Mouse (Mus musculus) MEL (cell line): ENCODE data around the gene Med27. TPM values are rescaled to one million over a fixed set of nuclear protein-coding genes. Genes with fewer than 3 reads are reported as not detected.

Experiments used
- DNase-seq: peaks from one replicate; pipeline ENCODE4 v3.0.0; 2011; ENCODE audit warnings: low read depth, low spot score
- H3K27ac ChIP-seq: 2 replicates; pipeline ENCODE4 v1.5.1; 2012; ENCODE audit warnings: low read depth, mild to moderate bottlenecking, control low read depth, low read length, moderate library complexity; ENCODE audit not compliant: control insufficient read depth
- H3K27me3 ChIP-seq, 2 experiments: fragments of 150-350 bp in 1 of 2; sonication (generic) in 1 of 2; 2 replicates each; pipeline ENCODE4 v1.6.1; 2012; ENCODE audit warnings: low read length in 2 of 2, mild to moderate bottlenecking in 2 of 2, improper control_type of control experiment in 1 of 2, moderate library complexity in 1 of 2; ENCODE audit not compliant: insufficient read depth in 2 of 2, control insufficient read depth in 1 of 2
- H3K36me3 ChIP-seq, 2 experiments: 2 replicates each; pipeline ENCODE4 v1.6.1; 2012 to 2014; ENCODE audit warnings: low read length in 2 of 2, improper control_type of control experiment in 1 of 2, inconsistent platforms in 1 of 2, mild to moderate bottlenecking in 1 of 2; ENCODE audit not compliant: insufficient read depth in 2 of 2, control insufficient read depth in 1 of 2
- H3K4me1 ChIP-seq, 2 experiments: fragments of 150-350 bp in 1 of 2; sonication (generic) in 1 of 2; 2 replicates each; pipeline ENCODE4 v1.6.1; 2012; ENCODE audit warnings: low read length in 2 of 2, improper control_type of control experiment in 1 of 2, mild to moderate bottlenecking in 1 of 2; ENCODE audit not compliant: insufficient read depth in 2 of 2, control insufficient read depth in 1 of 2
- H3K4me3 ChIP-seq, 2 experiments: fragments of 150-350 bp in 1 of 2; sonication (generic) in 1 of 2; 2 replicates each; pipeline ENCODE4 v1.5.1; 2012; ENCODE audit warnings: low read depth in 2 of 2, low read length in 2 of 2, mild to moderate bottlenecking in 2 of 2, moderate library complexity in 2 of 2, control low read depth in 1 of 2, improper control_type of control experiment in 1 of 2; ENCODE audit not compliant: control insufficient read depth in 1 of 2, insufficient read depth in 1 of 2
- H3K79me2 ChIP-seq: 2 replicates; pipeline ENCODE4 v1.6.1; 2012; ENCODE audit warnings: mild to moderate bottlenecking, low read length, moderate library complexity; ENCODE audit not compliant: control insufficient read depth, poor library complexity, insufficient read depth
- H3K9ac ChIP-seq: 2 replicates; pipeline ENCODE4 v1.6.1; 2012; ENCODE audit warnings: low read depth, mild to moderate bottlenecking, control low read depth, low read length, moderate library complexity; ENCODE audit not compliant: control insufficient read depth, poor library complexity, severe bottlenecking
- H3K9me3 ChIP-seq: fragments of 150-350 bp; sonication (generic); replicated peaks from 2 replicates; pipeline ENCODE4 v1.6.1; 2012; ENCODE audit warnings: mild to moderate bottlenecking, low read length, improper control_type of control experiment, moderate library complexity; ENCODE audit not compliant: insufficient read depth
- BHLHE40 ChIP-seq: IDR thresholded peaks from 2 replicates; pipeline ENCODE4 v1.6.1; 2012; ENCODE audit warnings: low read depth, mild to moderate bottlenecking, inconsistent platforms, low read length, improper control_type of control experiment, borderline replicate concordance
- CHD1 ChIP-seq: IDR thresholded peaks from 2 replicates; pipeline ENCODE4 v1.6.1; 2012; ENCODE audit warnings: low read depth, mild to moderate bottlenecking, inconsistent platforms, low read length, improper control_type of control experiment
- CHD2 ChIP-seq: IDR thresholded peaks from 2 replicates; pipeline ENCODE4 v1.6.1; 2011; ENCODE audit warnings: low read length, improper control_type of control experiment
- E2F4 ChIP-seq: IDR thresholded peaks from 2 replicates; pipeline ENCODE4 v1.6.1; 2011; ENCODE audit warnings: low read depth, low read length, improper control_type of control experiment, borderline replicate concordance
- EP300 ChIP-seq, 2 experiments: IDR thresholded peaks; 2 replicates each; pipeline ENCODE4 v1.6.1; 2011; ENCODE audit warnings: improper control_type of control experiment in 2 of 2, low read length in 2 of 2, low read depth in 1 of 2, mild to moderate bottlenecking in 1 of 2
- ETS1 ChIP-seq: IDR thresholded peaks from 2 replicates; pipeline ENCODE4 v1.6.1; 2012; ENCODE audit warnings: low read depth, mild to moderate bottlenecking, inconsistent platforms, low read length, improper control_type of control experiment, moderate library complexity
- GABPA ChIP-seq: IDR thresholded peaks from 2 replicates; pipeline ENCODE4 v1.6.1; 2012; ENCODE audit warnings: low read depth, mild to moderate bottlenecking, inconsistent platforms, low read length, improper control_type of control experiment, moderate library complexity
- GATA1 ChIP-seq: IDR thresholded peaks from 2 replicates; pipeline ENCODE4 v1.6.1; 2011; ENCODE audit warnings: low read depth, low read length, improper control_type of control experiment
- HCFC1 ChIP-seq: IDR thresholded peaks from 2 replicates; pipeline ENCODE4 v1.6.1; 2012; ENCODE audit warnings: low read depth, mild to moderate bottlenecking, inconsistent platforms, low read length, improper control_type of control experiment, moderate library complexity
- JUND ChIP-seq: IDR thresholded peaks from 2 replicates; pipeline ENCODE4 v1.6.1; 2011; ENCODE audit warnings: low read depth, mild to moderate bottlenecking, improper control_type of control experiment, low read length
- KAT2A ChIP-seq: conservative IDR thresholded peaks from 2 replicates; pipeline ENCODE4 v1.6.1; 2012; ENCODE audit warnings: low read depth, low read length, improper control_type of control experiment, inconsistent platforms
- MAX ChIP-seq: IDR thresholded peaks from 2 replicates; pipeline ENCODE4 v1.6.1; 2011; ENCODE audit warnings: low read length, improper control_type of control experiment
- MEF2A ChIP-seq: IDR thresholded peaks from 2 replicates; pipeline ENCODE4 v1.6.1; 2014; ENCODE audit warnings: low read depth, mild to moderate bottlenecking, inconsistent platforms, low read length, improper control_type of control experiment; ENCODE audit not compliant: poor library complexity, insufficient replicate concordance, severe bottlenecking; ENCODE audit errors: extremely low read depth
- MXI1 ChIP-seq: IDR thresholded peaks from 2 replicates; pipeline ENCODE4 v1.6.1; 2011; ENCODE audit warnings: mild to moderate bottlenecking, low read depth, low read length, improper control_type of control experiment
- MYB ChIP-seq: IDR thresholded peaks from 2 replicates; pipeline ENCODE4 v1.6.1; 2011; ENCODE audit warnings: mild to moderate bottlenecking, low read depth, low read length, improper control_type of control experiment
- MYC ChIP-seq: IDR thresholded peaks from 2 replicates; pipeline ENCODE4 v1.6.1; 2011; ENCODE audit warnings: low read depth, mild to moderate bottlenecking, low read length, improper control_type of control experiment, moderate library complexity
- NELFE ChIP-seq: IDR thresholded peaks from 2 replicates; pipeline ENCODE4 v1.6.1; 2011; ENCODE audit warnings: low read depth, low read length, improper control_type of control experiment
- NRF1 ChIP-seq: IDR thresholded peaks from 2 replicates; pipeline ENCODE4 v1.6.1; 2014; ENCODE audit warnings: low read depth, mild to moderate bottlenecking, inconsistent platforms, low read length, improper control_type of control experiment, moderate library complexity; ENCODE audit not compliant: poor library complexity, insufficient read depth, severe bottlenecking
- POLR2A ChIP-seq, 2 experiments: IDR thresholded peaks; 2 replicates each; pipeline ENCODE4 v1.6.1; 2011 to 2012; ENCODE audit warnings: low read length in 2 of 2, mild to moderate bottlenecking in 2 of 2, control low read depth in 1 of 2, improper control_type of control experiment in 1 of 2, low read depth in 1 of 2, moderate library complexity in 1 of 2; ENCODE audit not compliant: control insufficient read depth in 1 of 2, insufficient read depth in 1 of 2, poor library complexity in 1 of 2
- POLR2AphosphoS2 ChIP-seq: IDR thresholded peaks from 2 replicates; pipeline ENCODE4 v1.6.1; 2011; ENCODE audit warnings: low read length, improper control_type of control experiment
- POLR2AphosphoS5 ChIP-seq: IDR thresholded peaks from 2 replicates; pipeline ENCODE4 v1.6.1; 2012; ENCODE audit warnings: low read depth, borderline replicate concordance, mild to moderate bottlenecking, inconsistent platforms, low read length, moderate library complexity, mixed read lengths
- RAD21 ChIP-seq: IDR thresholded peaks from 2 replicates; pipeline ENCODE4 v1.6.1; 2011; ENCODE audit warnings: mild to moderate bottlenecking, low read depth, low read length, improper control_type of control experiment
- RCOR1 ChIP-seq: IDR thresholded peaks from 2 replicates; pipeline ENCODE4 v1.6.1; 2012; ENCODE audit warnings: low read depth, mild to moderate bottlenecking, inconsistent platforms, low read length, improper control_type of control experiment
- SIN3A ChIP-seq: IDR thresholded peaks from 2 replicates; pipeline ENCODE4 v1.6.1; 2012; ENCODE audit warnings: low read length, improper control_type of control experiment, inconsistent platforms
- SMC3 ChIP-seq: IDR thresholded peaks from 2 replicates; pipeline ENCODE4 v1.6.1; 2011; ENCODE audit warnings: low read depth, low read length, improper control_type of control experiment
- TAL1 ChIP-seq: IDR thresholded peaks from 2 replicates; pipeline ENCODE4 v1.6.1; 2012; ENCODE audit warnings: mild to moderate bottlenecking, inconsistent platforms, low read length, moderate library complexity, mixed read lengths
- TCF12 ChIP-seq: IDR thresholded peaks from 2 replicates; pipeline ENCODE4 v1.6.1; 2014; ENCODE audit warnings: low read depth, mild to moderate bottlenecking, inconsistent platforms, low read length, improper control_type of control experiment, moderate library complexity
- UBTF ChIP-seq: IDR thresholded peaks from 2 replicates; pipeline ENCODE4 v1.6.1; 2012; ENCODE audit warnings: low read depth, mild to moderate bottlenecking, inconsistent platforms, low read length, improper control_type of control experiment, moderate library complexity, borderline replicate concordance; ENCODE audit not compliant: insufficient read depth
- USF2 ChIP-seq, 2 experiments: IDR thresholded peaks; 2 replicates each; pipeline ENCODE4 v1.6.1; 2011 to 2012; ENCODE audit warnings: improper control_type of control experiment in 2 of 2, low read length in 2 of 2, borderline replicate concordance in 1 of 2, inconsistent platforms in 1 of 2, low read depth in 1 of 2, mild to moderate bottlenecking in 1 of 2; ENCODE audit not compliant: insufficient read depth in 1 of 2
- ZC3H11A ChIP-seq: IDR thresholded peaks from 2 replicates; pipeline ENCODE4 v1.6.1; 2012; ENCODE audit warnings: low read depth, mild to moderate bottlenecking, inconsistent platforms, low read length, improper control_type of control experiment
- ZKSCAN1 ChIP-seq: IDR thresholded peaks from 2 replicates; pipeline ENCODE4 v1.6.1; 2012; ENCODE audit warnings: low read depth, mild to moderate bottlenecking, inconsistent platforms, low read length, improper control_type of control experiment, moderate library complexity
- polyA plus RNA-seq, 2 experiments: library from polyadenylated mRNA; stranded (reverse) in 1 of 2; unstranded in 1 of 2; fragments of >175 nt in 1 of 2; fragments of >200 nt in 1 of 2; gene quantifications; 2 replicates each; pipeline versions ENCODE4 v1.2.1 to v1.2.4; 2012; ENCODE audit warnings: low replicate concordance in 2 of 2, low read depth in 1 of 2; ENCODE audit not compliant: insufficient read length in 2 of 2, insufficient read depth in 1 of 2, missing spikeins in 1 of 2
- total RNA-seq: library from RNA; depleted of rRNA; stranded (reverse); fragments of 300-350 nt; gene quantifications from 2 replicates; pipeline ENCODE4 v1.2.3, GENCODE M21; 2012

The Med27 gene
- total and polyA plus RNA-seq, 3 experiments: 46.3 to 46.9 TPM; not detected in 1

- Histone ChIP-seq H3K27ac (peak overlapping the region; percentile 71), H3K36me3 (peaks cover 0 to 33% of the 10 kb centered on the region in 2 experiments; a peak in 2 of 4 replicates), H3K27me3 (no peaks in the 10 kb centered on the region), H3K4me1 (peaks cover 17 to 26% of the 10 kb centered on the region in 2 experiments), H3K79me2 (no peaks in the 10 kb centered on the region; the same call in 1 of the 2 replicates), H3K9me3 (no peaks in the 10 kb centered on the region), H3K4me3 (no peak overlapping the region), H3K9ac (peak overlapping the region; percentile 23)
- TF ChIP-seq RCOR1: peak; percentile 77
- TF ChIP-seq GABPA: no peak
- TF ChIP-seq HCFC1: no peak
- TF ChIP-seq SMC3: no peak
- TF ChIP-seq EP300 (IDR thresholded peaks at IDR 0.05; ENCODE audit: low read depth in 1 of 2, low read length in 2 of 2): peak; percentile 62 to 68
- no peak for TF ChIP-seq BHLHE40
- TF ChIP-seq ZC3H11A: no peak
- TF ChIP-seq SIN3A: peak; percentile 48; the same call in 1 of the 2 replicates
- TF ChIP-seq UBTF: no peak
- no peak for TF ChIP-seq KAT2A
- TF ChIP-seq CHD2: no peak
- peak; percentile 57; the same call in 1 of the 2 replicates for TF ChIP-seq MXI1
- no peak for TF ChIP-seq POLR2AphosphoS2
- no peak for TF ChIP-seq POLR2AphosphoS5
- peak; percentile 57 for TF ChIP-seq TAL1
- peak; percentile 60 for TF ChIP-seq TCF12
- TF ChIP-seq MEF2A: no peak
- TF ChIP-seq NELFE: no peak
- TF ChIP-seq E2F4: no peak
- TF ChIP-seq MAX: no peak
- no peak for TF ChIP-seq USF2 (IDR thresholded peaks at IDR 0.05; ENCODE audit: borderline replicate concordance in 1 of 2, insufficient read depth in 1 of 2, low read depth in 1 of 2, low read length in 2 of 2)
- no peak for TF ChIP-seq ZKSCAN1
- TF ChIP-seq CHD1: no peak
- no peak for TF ChIP-seq RAD21
- TF ChIP-seq GATA1: peak; percentile 76
- TF ChIP-seq NRF1: no peak
- TF ChIP-seq MYC: no peak
- TF ChIP-seq JUND: no peak
- no peak for TF ChIP-seq POLR2A (IDR thresholded peaks at IDR 0.05; ENCODE audit: control insufficient read depth in 1 of 2, insufficient read depth in 1 of 2, low read depth in 1 of 2, low read length in 2 of 2, poor library complexity in 1 of 2)
- no peak for TF ChIP-seq MYB
- peak; percentile 35; the same call in 1 of the 2 replicates for TF ChIP-seq ETS1
- peak; percentile 57 for DNase-seq
Measured at GRCm38 (mm10) chr2:29456631-29457320, 110.2 kb downstream of the Med27 start.
